Mouse (Mus musculus) hindbrain, postnatal 0 days (tissue): ENCODE results near the gene Myadm. TPM values are rescaled to one million over a fixed set of nuclear protein-coding genes. Genes with fewer than 3 reads are reported as not detected.
"Not testable (repeated sequence)": the region's sequence is repeated elsewhere in the genome, so short reads cannot be mapped to it uniquely, and the experiment has no call there.

Experiments
- ATAC-seq: fragments of 200-750 bp; cut with Nextera tagmentation; 2 replicates; pipeline ENCODE4 v1.8.0; 2017; ENCODE audit warnings: mild to moderate bottlenecking, moderate TSS enrichment, moderate library complexity
- DNase-seq: peaks from one replicate; pipeline ENCODE4 v3.0.0-alpha.2; 2015; ENCODE audit warnings: low spot score
- H3K27ac ChIP-seq: fragments of 300-500 bp; sonication (generic); 2 replicates; pipeline ENCODE4 v1.5.1; 2014; ENCODE audit warnings: mild to moderate bottlenecking
- H3K27me3 ChIP-seq: fragments of 300-500 bp; sonication (generic); 2 replicates; pipeline ENCODE4 v1.6.1; 2014; ENCODE audit warnings: low read length, mixed read lengths; ENCODE audit not compliant: insufficient read depth
- H3K36me3 ChIP-seq: fragments of 300-500 bp; sonication (generic); 2 replicates; pipeline ENCODE4 v1.6.1; 2014; ENCODE audit warnings: low read length, mixed read lengths; ENCODE audit not compliant: insufficient read depth
- H3K4me1 ChIP-seq: fragments of 300-500 bp; sonication (generic); 2 replicates; pipeline ENCODE4 v1.6.1; 2014; ENCODE audit warnings: antibody characterized with exemption, low read length, mixed read lengths; ENCODE audit not compliant: insufficient read depth
- H3K4me2 ChIP-seq: fragments of 300-500 bp; sonication (generic); 2 replicates; pipeline ENCODE4 v1.6.1; 2014; ENCODE audit warnings: low read depth, mild to moderate bottlenecking, low read length, moderate library complexity, mixed read lengths
- H3K4me3 ChIP-seq: fragments of 300-500 bp; sonication (generic); 2 replicates; pipeline ENCODE4 v1.5.1; 2014; ENCODE audit warnings: low read length
- H3K9ac ChIP-seq: fragments of 300-500 bp; sonication (generic); replicated peaks from 2 replicates; pipeline ENCODE4 v1.6.1; 2014; ENCODE audit warnings: mild to moderate bottlenecking, low read length, moderate library complexity, mixed read lengths
- H3K9me3 ChIP-seq: fragments of 300-500 bp; sonication (generic); 2 replicates; pipeline ENCODE4 v1.6.1; 2016; ENCODE audit warnings: low read length, mixed read lengths
- CTCF ChIP-seq: IDR thresholded peaks from 2 replicates; pipeline ENCODE4 v1.5.1; 2016; ENCODE audit warnings: antibody characterized with exemption, control low read depth, low read depth
- WGBS: fragments of 180-500 bp; shearing (Covaris S2); extraction: QIAGEN DNeasy Blood & Tissue Kit; methylation state at CpG from one replicate; pipeline ENCODE4 v1.1.7; 2014; 5-methylcytosine and 5-hydroxymethylcytosine counted together
- polyA plus RNA-seq: library from polyadenylated mRNA; unstranded; fragments of >200 nt; fragmentation: Nextera tagmentation; extraction: Ambion mirVana; gene quantifications from 2 replicates; pipeline ENCODE4 v1.2.1, GENCODE M21; 2015
- total RNA-seq: library from RNA; depleted of rRNA; stranded (reverse); fragments of >200 nt; gene quantifications from 2 replicates; pipeline ENCODE4 v1.2.3, GENCODE M21; 2014

Gene Myadm
- total and polyA plus RNA-seq, 2 experiments from 2014 or later, result 29.1 to 42.7 TPM

GRCm38 (mm10) chr7:3290257-3291033 is 1.6 kb downstream of the Myadm start:
- WGBS, result 4% methylated on average over 18 of the region's 18 CpGs
- ATAC-seq (peak; percentile 95), DNase-seq (peak; percentile 96)
- peak overlapping the region; percentile 87 for H3K9ac ChIP-seq
- H3K4me2 ChIP-seq, result peak overlapping the region; percentile 71
- H3K27me3 ChIP-seq, result no peaks in the 10 kb centered on the region
- H3K9me3 ChIP-seq, result no peaks in the 10 kb centered on the region
- peaks cover 7% of the 10 kb centered on the region; the same call in 1 of the 2 replicates for H3K36me3 ChIP-seq
- peak overlapping the region; percentile 82 for H3K27ac ChIP-seq
- peak overlapping the region; percentile 61 for H3K4me3 ChIP-seq
- TF ChIP-seq CTCF, result no peak
- 0 out of 2 replicates have a peak, but pooled peaks cover 6% of the 10 kb centered on the region for H3K4me1 ChIP-seq

DNA sequence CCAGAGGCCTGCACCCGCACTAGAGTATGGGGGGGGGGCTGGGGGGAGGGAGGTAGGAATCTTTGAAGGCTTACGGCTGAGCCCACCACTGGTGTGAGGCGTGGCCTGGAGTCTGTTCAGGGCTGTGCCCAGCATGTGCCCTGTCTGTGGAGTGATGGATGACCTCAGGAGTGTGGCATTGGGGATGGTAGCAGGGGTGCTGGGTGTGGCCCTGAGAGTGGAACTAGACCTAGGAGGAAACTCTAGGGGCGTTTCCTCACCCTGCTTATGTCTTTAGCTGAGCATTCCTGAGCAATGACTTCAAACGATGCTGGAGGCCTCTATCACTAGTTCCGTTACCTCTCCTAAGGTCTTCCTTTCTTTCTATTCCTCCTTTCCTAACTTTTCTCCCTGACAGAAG is 2.3 kb downstream of the Myadm start:
- Histone ChIP-seq H3K9me3 (no peaks in the 10 kb centered on the region), H3K4me3 (peak overlapping the region; percentile 61), H3K9ac (no peak overlapping the region; the same call in 1 of the 2 replicates), H3K4me2 (peak overlapping the region; percentile 71), H3K27ac (peak overlapping the region; percentile 82; the same call in 1 of the 2 replicates), H3K36me3 (peaks cover 8% of the 10 kb centered on the region; the same call in 1 of the 2 replicates), H3K27me3 (no peaks in the 10 kb centered on the region), H3K4me1 (0 out of 2 replicates have a peak, but pooled peaks cover 6% of the 10 kb centered on the region)
- ATAC-seq, result peak; percentile 2; the same call in 1 of the 2 replicates
- WGBS, result 51% methylated on average over 5 of the region's 6 CpGs
- no peak for DNase-seq
- no peak for TF ChIP-seq CTCF

DNA sequence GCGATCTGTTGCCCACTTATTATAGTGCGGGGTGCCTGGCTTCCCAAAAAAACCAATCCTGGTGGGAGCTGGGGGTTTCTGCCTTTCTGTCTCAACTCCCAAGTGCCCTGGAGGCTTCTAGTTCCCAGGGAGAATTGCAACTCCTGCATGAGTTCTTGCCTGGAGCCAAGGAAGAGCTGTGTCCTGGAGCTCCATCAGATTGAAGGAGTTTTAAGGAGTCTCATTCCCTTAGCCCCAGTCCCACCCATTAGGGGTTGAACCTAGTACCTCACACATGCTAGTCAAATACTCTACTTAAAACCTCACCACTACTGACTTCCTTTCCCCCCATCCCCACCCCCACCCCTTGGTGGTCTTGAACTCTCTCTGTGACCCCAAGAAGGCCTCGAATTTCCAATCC is 2.9 kb downstream of the Myadm start:
- Histone ChIP-seq H3K4me1 (0 out of 2 replicates have a peak, but pooled peaks cover 6% of the 10 kb centered on the region), H3K27ac (no peak overlapping the region), H3K9ac (no peak overlapping the region), H3K27me3 (no peaks in the 10 kb centered on the region), H3K4me2 (0 out of 2 replicates have a peak overlapping the region, but pooled peaks have one; percentile 46), H3K9me3 (no peaks in the 10 kb centered on the region), H3K4me3 (no peak overlapping the region), H3K36me3 (peaks cover 13% of the 10 kb centered on the region; the same call in 1 of the 2 replicates)
- 82% methylated on average over 3 of the region's 3 CpGs for WGBS
- DNase-seq (no peak), ATAC-seq (no peak)
- no peak for TF ChIP-seq CTCF

GRCm38 (mm10) chr7:3292271-3292670 is 3.4 kb downstream of the Myadm start:
- Histone ChIP-seq H3K36me3 (peaks cover 18% of the 10 kb centered on the region; the same call in 1 of the 2 replicates), H3K4me2 (peak overlapping the region; percentile 46; the same call in 1 of the 2 replicates)
- not testable (repeated sequence) for H3K9me3 ChIP-seq, ATAC-seq, DNase-seq, H3K27ac ChIP-seq, H3K9ac ChIP-seq, H3K4me1 ChIP-seq, H3K4me3 ChIP-seq, H3K27me3 ChIP-seq
- WGBS, result 82% methylated on average over 12 of the region's 12 CpGs

DNA sequence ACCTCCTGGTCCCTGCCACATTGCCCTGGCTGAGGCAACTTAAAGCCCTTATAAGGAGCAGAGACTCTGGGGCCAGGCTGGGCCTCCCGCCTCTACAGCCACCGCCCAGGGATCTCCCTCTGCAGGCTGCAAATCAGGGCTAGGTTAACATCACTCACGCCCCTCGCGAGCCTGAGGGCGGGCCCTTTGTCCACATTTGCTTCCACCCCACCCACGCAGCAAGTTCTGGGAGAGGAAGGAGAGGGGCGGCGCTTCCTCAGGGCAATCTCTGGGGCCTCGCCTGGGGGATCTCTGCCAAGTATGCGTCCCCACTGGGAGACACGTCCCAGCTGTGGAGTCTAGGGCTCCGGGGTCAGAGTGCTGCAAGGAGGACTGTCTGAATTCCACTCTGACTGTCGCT is 3.9 kb downstream of the Myadm start:
- H3K4me3 ChIP-seq, result peak overlapping the region; percentile 20
- peak overlapping the region; percentile 46 for H3K4me2 ChIP-seq
- DNase-seq, result peak; percentile 52
- no peak for ATAC-seq
- no peak overlapping the region; the same call in 1 of the 2 replicates for H3K9ac ChIP-seq
- H3K36me3 ChIP-seq, result peaks cover 23% of the 10 kb centered on the region; the same call in 1 of the 2 replicates
- H3K27me3 ChIP-seq, result no peaks in the 10 kb centered on the region
- no peaks in the 10 kb centered on the region for H3K9me3 ChIP-seq
- H3K4me1 ChIP-seq, result 0 out of 2 replicates have a peak, but pooled peaks cover 6% of the 10 kb centered on the region
- TF ChIP-seq CTCF, result no peak
- WGBS, result 4% methylated on average over 14 of the region's 14 CpGs
- H3K27ac ChIP-seq, result no peak overlapping the region

GRCm38 (mm10) chr7:3294794-3295193 is 5.9 kb downstream of the Myadm start:
- ATAC-seq (no peak), DNase-seq (no peak)
- Histone ChIP-seq H3K9ac (no peak overlapping the region), H3K27ac (no peak overlapping the region), H3K27me3 (no peaks in the 10 kb centered on the region), H3K36me3 (peaks cover 29% of the 10 kb centered on the region; the same call in 1 of the 2 replicates), H3K4me3 (no peak overlapping the region), H3K9me3 (no peaks in the 10 kb centered on the region), H3K4me2 (no peak overlapping the region), H3K4me1 (0 out of 2 replicates have a peak, but pooled peaks cover 6% of the 10 kb centered on the region)
- WGBS, result 90% methylated on average over 1 of the region's 1 CpGs
- TF ChIP-seq CTCF, result no peak
